ENCODE assay signal across 20 mouse cellular contexts in genomic region chr12:85518009-85518408, GRCm38 (mm10). TPM values are rescaled to one million over a fixed set of nuclear protein-coding genes. Genes with fewer than 3 reads are reported as not detected.
DNase-seq lines count a peak whose midpoint lies in the region; ATAC-seq and TF ChIP-seq lines count a peak whose summit lies in the region.
"Had no signal": no experiment of that assay in that cellular context is flagged by ENCODE, and none has a peak within 500 bp of the region (broad histone marks: within the 10 kb centered on the region; RNA-seq: fewer than 3 reads in every experiment).

No protein-coding gene starts in this region.

- no peaks in the 10 kb centered on the region for H3K79me2 ChIP-seq in macrophage (ENCODE audit: inconsistent target)

- 0 out of 2 replicates have a peak overlapping the region, but pooled peaks have one; percentile 22 for H3K27ac ChIP-seq in liver, postnatal 0 days (ENCODE audit: low read depth)
- no peak overlapping the region for H3K27ac ChIP-seq in liver, embryonic 11.5 days (ENCODE audit: low read depth, low read length)
- H3K27ac ChIP-seq in macrophage = peak overlapping the region; percentile 22
- no peak overlapping the region for H3K27ac ChIP-seq in kidney, embryonic 14.5 days (ENCODE audit: low read depth, low read length)
- H3K27ac ChIP-seq: embryonic facial prominence, embryonic 13.5 days; forebrain, embryonic 12.5 days; heart, embryonic 10.5 days; hindbrain, embryonic 13.5 days; hindbrain, postnatal 0 days had no signal

- TF ChIP-seq EP300 in liver, postnatal 0 days (IDR thresholded peaks at IDR 0.05; ENCODE audit: low read depth) = no peak

- no peak for ATAC-seq in liver, postnatal 0 days
- no peak for ATAC-seq in liver, embryonic 11.5 days (replicated peaks; ENCODE audit: low FRiP score)
- ATAC-seq in common myeloid progenitor, adult 5-6 weeks (replicated peaks; ENCODE audit: low read depth, poor library complexity, severe bottlenecking) = peak; percentile 31; the same call in 1 of the 2 replicates
- ATAC-seq in kidney, embryonic 14.5 days (ENCODE audit: low FRiP score, low TSS enrichment) = no peak
- ATAC-seq: forebrain, embryonic 16.5 days; hindbrain, postnatal 0 days had no signal

- no peaks in the 10 kb centered on the region for H3K36me3 ChIP-seq in liver, postnatal 0 days (replicated peaks; ENCODE audit: insufficient read depth, low read length)
- H3K36me3 ChIP-seq in liver, embryonic 11.5 days (ENCODE audit: control insufficient read depth, insufficient read depth, low read length) = no peaks in the 10 kb centered on the region
- H3K36me3 ChIP-seq in macrophage (ENCODE audit: inconsistent target) = no peaks in the 10 kb centered on the region
- H3K36me3 ChIP-seq in kidney, embryonic 14.5 days (ENCODE audit: control insufficient read depth, insufficient read depth, low read length) = no peaks in the 10 kb centered on the region
- H3K36me3 ChIP-seq: embryonic facial prominence, embryonic 13.5 days; forebrain, embryonic 12.5 days; heart, embryonic 10.5 days; hindbrain, embryonic 13.5 days had no signal

- no peak overlapping the region for H3K4me2 ChIP-seq in liver, postnatal 0 days (ENCODE audit: low read depth, low read length)
- no peak overlapping the region for H3K4me2 ChIP-seq in liver, embryonic 11.5 days
- no peak overlapping the region for H3K4me2 ChIP-seq in kidney, embryonic 14.5 days (replicated peaks; ENCODE audit: low read depth, low read length)
- H3K4me2 ChIP-seq: embryonic facial prominence, embryonic 13.5 days; forebrain, embryonic 12.5 days; hindbrain, embryonic 13.5 days had no signal

- DNase-seq in liver, postnatal 0 days = no peak
- no peak for DNase-seq in liver, embryonic 11.5 days (ENCODE audit: low spot score)
- no peak for DNase-seq in ovary, postnatal 14 days (ENCODE audit: low spot score)
- DNase-seq: adrenal gland, adult 8-10 months; adrenal gland, postnatal 36 days; cerebellum, adult 11-12 months; cerebellum, adult 9-10 months; cerebellum, postnatal 25 days; gastrocnemius, postnatal 14 days; heart, postnatal 10 days; heart, postnatal 4 days had no signal

- no peaks in the 10 kb centered on the region for H3K9me3 ChIP-seq in liver, postnatal 0 days (ENCODE audit: low read length)
- H3K9me3 ChIP-seq in liver, embryonic 11.5 days (ENCODE audit: control insufficient read depth, low read length) = no peaks in the 10 kb centered on the region
- no peaks in the 10 kb centered on the region for H3K9me3 ChIP-seq in kidney, embryonic 14.5 days (ENCODE audit: control insufficient read depth, low read length)
- H3K9me3 ChIP-seq: embryonic facial prominence, embryonic 13.5 days; forebrain, embryonic 12.5 days; heart, embryonic 10.5 days; hindbrain, embryonic 13.5 days had no signal

- H3K9ac ChIP-seq in liver, postnatal 0 days (replicated peaks) = no peak overlapping the region
- no peak overlapping the region for H3K9ac ChIP-seq in liver, embryonic 11.5 days (ENCODE audit: low read depth, low read length)
- no peak overlapping the region for H3K9ac ChIP-seq in kidney, embryonic 14.5 days (ENCODE audit: low read depth, low read length)
- H3K9ac ChIP-seq: embryonic facial prominence, embryonic 13.5 days; forebrain, embryonic 12.5 days; hindbrain, embryonic 13.5 days had no signal

- 51% methylated on average over 5 of the region's 5 CpGs for WGBS in liver, postnatal 0 days (ENCODE audit: insufficient replicate concordance)
- 52% methylated on average over 5 of the region's 5 CpGs for WGBS in liver, embryonic 11.5 days
- WGBS in macrophage (ENCODE audit: missing documents) = 40% methylated on average over 5 of the region's 5 CpGs
- WGBS in kidney, embryonic 14.5 days = 54% methylated on average over 5 of the region's 5 CpGs

- TF ChIP-seq CTCF in liver, postnatal 0 days (IDR thresholded peaks at IDR 0.05; ENCODE audit: low read depth) = no peak

- H3K4me1 ChIP-seq in liver, postnatal 0 days (ENCODE audit: insufficient read depth) = no peaks in the 10 kb centered on the region
- H3K4me1 ChIP-seq in liver, embryonic 11.5 days (replicated peaks; ENCODE audit: control insufficient read depth, insufficient read depth, low read length) = 0 out of 2 replicates have a peak, but pooled peaks cover 4% of the 10 kb centered on the region
- H3K4me1 ChIP-seq in kidney, embryonic 14.5 days (ENCODE audit: control insufficient read depth, insufficient read depth, low read length) = peaks cover 7% of the 10 kb centered on the region

- no peaks in the 10 kb centered on the region for H3K27me3 ChIP-seq in liver, postnatal 0 days (ENCODE audit: insufficient read depth, low read length)
- no peaks in the 10 kb centered on the region for H3K27me3 ChIP-seq in liver, embryonic 11.5 days (replicated peaks; ENCODE audit: control insufficient read depth, insufficient read depth, low read length)
- H3K27me3 ChIP-seq in kidney, embryonic 14.5 days (ENCODE audit: control insufficient read depth, insufficient read depth, low read length) = no peaks in the 10 kb centered on the region
- H3K27me3 ChIP-seq: embryonic facial prominence, embryonic 13.5 days; forebrain, embryonic 12.5 days; hindbrain, embryonic 13.5 days had no signal

- no peak overlapping the region for H3K4me3 ChIP-seq in liver, postnatal 0 days (ENCODE audit: low read depth, low read length)
- H3K4me3 ChIP-seq in liver, embryonic 11.5 days (ENCODE audit: low read depth, low read length) = no peak overlapping the region
- no peak overlapping the region for H3K4me3 ChIP-seq in macrophage (ENCODE audit: inconsistent target)
- H3K4me3 ChIP-seq in kidney, embryonic 14.5 days (ENCODE audit: low read length) = no peak overlapping the region
- H3K4me3 ChIP-seq: embryonic facial prominence, embryonic 13.5 days; forebrain, embryonic 12.5 days; heart, embryonic 10.5 days; hindbrain, embryonic 13.5 days had no signal

RNA-seq across cellular contexts. Expression of gene Fos, which starts 44.3 kb away (rescaled TPM):
- polyA plus RNA-seq in liver, postnatal 0 days (2015; fragmentation: Nextera tagmentation; extraction: Ambion mirVana) = 1.3 and 1.6 TPM in 2 replicates
- polyA plus RNA-seq in liver, embryonic 11.5 days (2014; fragmentation: Nextera tagmentation; extraction: Ambion mirVana) = 1.3 and 1.6 TPM in 2 replicates
- 421 and 492 TPM in 2 replicates for total RNA-seq in common myeloid progenitor, adult 5-6 weeks (2017)
- 1,000 to 10,000 TPM in 2 of 26 experiments, 100 to 1,000 TPM in 11, 10 to 100 TPM in 13; 13.7 to 1,974 (median 105) TPM for total RNA-seq in macrophage (2018; cell fraction: chromatin; rRNA removed)
- total RNA-seq in macrophage (2018; cell fraction: cytosol; rRNA removed) = 1,000 to 10,000 TPM in 4 of 26 experiments, 100 to 1,000 TPM in 13, 10 to 100 TPM in 9; 10.4 to 2,234 (median 166) TPM
- 1,000 to 10,000 TPM in 3 of 26 experiments, 100 to 1,000 TPM in 13, 10 to 100 TPM in 10; 15.4 to 1,140 (median 154) TPM for total RNA-seq in macrophage (2018; cell fraction: nucleus; rRNA removed)
- 18.1 to 88.1 TPM (median 21.8 TPM) in 3 replicates for polyA plus RNA-seq in macrophage (2018)
- polyA plus RNA-seq in kidney, embryonic 14.5 days (2014; fragmentation: Nextera tagmentation; extraction: Ambion mirVana) = 1.6 and 3.0 TPM in 2 replicates

Comparison
In these comparisons a context has a peak if more than half of its experiments do, and no peak if none do; other contexts are left out.
1. H3K27ac ChIP-seq: peak in liver, postnatal 0 days (single experiment) and macrophage (single experiment); none in liver, embryonic 11.5 days (single experiment) and kidney, embryonic 14.5 days (single experiment).